ENCODE assay signal across 8 mouse cellular contexts in genomic region chr11:55204602-55205001, GRCm38 (mm10). TPM values are rescaled to one million over a fixed set of nuclear protein-coding genes. Genes with fewer than 3 reads are reported as not detected.
DNase-seq lines count a peak whose midpoint lies in the region; ATAC-seq and TF ChIP-seq lines count a peak whose summit lies in the region.

No protein-coding gene starts in this region.

- TF ChIP-seq POLR2A in lung, adult 2 months (IDR thresholded peaks at IDR 0.05; ENCODE audit: borderline replicate concordance, extremely low read depth, low read depth, low read length), result no peak

- peak overlapping the region; percentile 72 for H3K9ac ChIP-seq in forebrain, embryonic 11.5 days (ENCODE audit: low read length)
- peak overlapping the region; percentile 69 for H3K9ac ChIP-seq in intestine, embryonic 15.5 days

- no peaks in the 10 kb centered on the region for H3K27me3 ChIP-seq in forebrain, embryonic 11.5 days (ENCODE audit: control insufficient read depth, insufficient read depth, low read length)
- H3K27me3 ChIP-seq in intestine, embryonic 15.5 days (replicated peaks), result no peaks in the 10 kb centered on the region

- DNase-seq in cerebellum, adult 11-12 months, result peak; percentile 34
- DNase-seq in urinary bladder, postnatal 25 days (ENCODE audit: low spot score), result peak; percentile 23
- no peak for DNase-seq in urinary bladder, adult 2 months (ENCODE audit: low spot score)
- DNase-seq in forebrain, embryonic 11.5 days (ENCODE audit: low spot score), result no peak
- DNase-seq in lung, adult 2 months, result peak; percentile 42
- peak; percentile 34 for DNase-seq in right cerebral cortex, postnatal 25 days

- no peaks in the 10 kb centered on the region for H3K36me3 ChIP-seq in forebrain, embryonic 11.5 days (ENCODE audit: control insufficient read depth, insufficient read depth, low read length)
- no peaks in the 10 kb centered on the region for H3K36me3 ChIP-seq in intestine, embryonic 15.5 days

- TF ChIP-seq CTCF in lung, adult 2 months (IDR thresholded peaks at IDR 0.05; ENCODE audit: insufficient read depth, low read length), result no peak

- ATAC-seq in cerebellum, adult (ENCODE audit: insufficient number of reproducible peaks, low FRiP score, low TSS enrichment), result no peak; the same call in 1 of the 2 replicates
- peak; percentile 62 for ATAC-seq in forebrain, embryonic 11.5 days (replicated peaks; ENCODE audit: low FRiP score)
- ATAC-seq in intestine, embryonic 15.5 days, result peak; percentile 47

- H3K4me1 ChIP-seq in forebrain, embryonic 11.5 days (replicated peaks; ENCODE audit: control insufficient read depth, insufficient read depth, low read length), result no peaks in the 10 kb centered on the region; the same call in 1 of the 2 replicates
- peaks cover 5% of the 10 kb centered on the region; the same call in 1 of the 2 replicates for H3K4me1 ChIP-seq in intestine, embryonic 15.5 days (replicated peaks)
- no peaks in the 10 kb centered on the region; the same call in 1 of the 2 replicates for H3K4me1 ChIP-seq in lung, adult 2 months (ENCODE audit: control insufficient read depth, insufficient read depth, low read length)

- H3K4me2 ChIP-seq in forebrain, embryonic 11.5 days (ENCODE audit: low read depth, low read length, severe bottlenecking), result peak overlapping the region; percentile 91
- H3K4me2 ChIP-seq in intestine, embryonic 15.5 days (replicated peaks), result peak overlapping the region; percentile 89

- H3K27ac ChIP-seq in forebrain, embryonic 11.5 days (ENCODE audit: low read depth, low read length), result no peak overlapping the region
- no peak overlapping the region for H3K27ac ChIP-seq in intestine, embryonic 15.5 days

- no peaks in the 10 kb centered on the region for H3K9me3 ChIP-seq in forebrain, embryonic 11.5 days (ENCODE audit: control insufficient read depth, low read length)
- no peaks in the 10 kb centered on the region for H3K9me3 ChIP-seq in intestine, embryonic 15.5 days

- 10% methylated on average over 17 of the region's 17 CpGs for WGBS in forebrain, embryonic 11.5 days
- WGBS in intestine, embryonic 15.5 days, result 4% methylated on average over 17 of the region's 17 CpGs
- under 1% methylated on average over 17 of the region's 17 CpGs for WGBS in lung, adult 2 months

- H3K4me3 ChIP-seq in forebrain, embryonic 11.5 days (ENCODE audit: low read depth, low read length), result peak overlapping the region; percentile 77
- H3K4me3 ChIP-seq in intestine, embryonic 15.5 days (replicated peaks), result peak overlapping the region; percentile 70
- H3K4me3 ChIP-seq in lung, adult 2 months (replicated peaks; ENCODE audit: extremely low read depth, low read depth, low read length), result peak overlapping the region; percentile 93

RNA-seq across cellular contexts. Expression of gene Slc36a1, which starts 0.5 kb away (rescaled TPM):
- 14.0 and 17.3 TPM in 2 replicates for polyA plus RNA-seq in urinary bladder, adult 2 months (2012; rRNA removed)
- 1.6 and 2.8 TPM in 2 replicates for polyA plus RNA-seq in forebrain, embryonic 11.5 days (2014; fragmentation: Nextera tagmentation; extraction: Ambion mirVana)
- 2.4 and 2.8 TPM in 2 replicates for polyA plus RNA-seq in intestine, embryonic 15.5 days (2015; fragmentation: Nextera tagmentation; extraction: Ambion mirVana)
- 15.6 and 19.4 TPM in 2 replicates for polyA plus RNA-seq in lung, adult 2 months (2012; rRNA removed)

RNA-seq across cellular contexts. Expression of gene Slc36a2, which starts 19.7 kb away (rescaled TPM):
- 3.1 and 4.5 TPM in 2 replicates for polyA plus RNA-seq in urinary bladder, adult 2 months (2012; rRNA removed)
- not detected in 2 replicates for polyA plus RNA-seq in forebrain, embryonic 11.5 days (2014; fragmentation: Nextera tagmentation; extraction: Ambion mirVana)
- 0.31 and 0.69 TPM in 2 replicates for polyA plus RNA-seq in intestine, embryonic 15.5 days (2015; fragmentation: Nextera tagmentation; extraction: Ambion mirVana)
- 75.9 and 90.6 TPM in 2 replicates for polyA plus RNA-seq in lung, adult 2 months (2012; rRNA removed)

RNA-seq across cellular contexts. Expression of gene Slc36a3, which starts 53.1 kb away (rescaled TPM):
- 0.06 TPM in 1 of 2 replicates, not detected in the other for polyA plus RNA-seq in urinary bladder, adult 2 months (2012; rRNA removed)
- not detected in 2 replicates for polyA plus RNA-seq in forebrain, embryonic 11.5 days (2014; fragmentation: Nextera tagmentation; extraction: Ambion mirVana)
- polyA plus RNA-seq in intestine, embryonic 15.5 days (2015; fragmentation: Nextera tagmentation; extraction: Ambion mirVana), result not detected in 2 replicates
- 0.18 and 0.22 TPM in 2 replicates for polyA plus RNA-seq in lung, adult 2 months (2012; rRNA removed)

Comparison
In these comparisons a context has a peak if more than half of its experiments do, and no peak if none do; other contexts are left out.
1. DNase-seq: peak in cerebellum, adult 11-12 months (single experiment), urinary bladder, postnatal 25 days (single experiment), lung, adult 2 months (single experiment) and right cerebral cortex, postnatal 25 days (single experiment); none in urinary bladder, adult 2 months (single experiment) and forebrain, embryonic 11.5 days (single experiment).
2. RNA of gene Slc36a2, which starts 19.7 kb away (polyA plus RNA-seq): 75.9 to 90.6 TPM in lung, adult 2 months; 3.1 to 4.5 TPM in urinary bladder, adult 2 months, 0.31 to 0.69 TPM in intestine, embryonic 15.5 days and not detected in forebrain, embryonic 11.5 days; every median in the first group is over 10 times any median in the second.
3. Peak in every context shown above with its lines, with median percentiles within 50 percentile points of each other: H3K4me3 ChIP-seq.